Mouse (Mus musculus) skeletal muscle tissue, adult 2 months (tissue): ENCODE measurements around the gene H2al1a.
"Not testable (repeated sequence)": the region's sequence is repeated elsewhere in the genome, so short reads cannot be mapped to it uniquely, and the experiment has no call there.

Experiments
- DNase-seq: peaks from one replicate; pipeline ENCODE4 v3.0.0-alpha.2; 2012; ENCODE audit warnings: low read depth, low spot score

H2al1a gene

DNA sequence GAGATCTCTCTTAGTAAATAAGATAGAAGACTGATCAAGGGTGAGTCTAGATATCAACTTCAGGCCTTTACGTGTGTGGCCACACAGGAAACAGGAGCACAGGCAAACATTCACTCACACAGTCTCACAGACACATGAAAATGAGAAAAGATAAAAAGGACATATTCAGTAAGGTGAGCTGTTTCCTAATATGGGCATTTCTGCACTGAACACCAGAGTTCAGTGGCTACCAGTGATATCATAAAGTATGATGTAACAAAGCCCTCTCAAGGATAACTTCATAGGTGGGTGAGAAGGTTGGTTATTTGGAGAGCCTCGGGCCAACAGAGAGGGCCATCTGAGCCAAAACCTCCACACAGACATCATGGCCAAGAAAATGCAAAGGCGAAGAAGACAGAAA is at the start of gene H2al1a:
TSS of gene H2al1a (plus strand) at position 301 of the 400 bp plus-strand sequence.
- not testable (repeated sequence) for DNase-seq

- DNase-seq = no peak
Measured at GRCm38 (mm10) chrX:11250155-11250554, 48.9 kb upstream of the H2al1a start.

- DNase-seq = no peak
Measured at GRCm38 (mm10) chrX:11254062-11254461, 45.0 kb upstream of the H2al1a start.

- DNase-seq = no peak
Measured at GRCm38 (mm10) chrX:11254521-11255207, 44.4 kb upstream of the H2al1a start.

DNA sequence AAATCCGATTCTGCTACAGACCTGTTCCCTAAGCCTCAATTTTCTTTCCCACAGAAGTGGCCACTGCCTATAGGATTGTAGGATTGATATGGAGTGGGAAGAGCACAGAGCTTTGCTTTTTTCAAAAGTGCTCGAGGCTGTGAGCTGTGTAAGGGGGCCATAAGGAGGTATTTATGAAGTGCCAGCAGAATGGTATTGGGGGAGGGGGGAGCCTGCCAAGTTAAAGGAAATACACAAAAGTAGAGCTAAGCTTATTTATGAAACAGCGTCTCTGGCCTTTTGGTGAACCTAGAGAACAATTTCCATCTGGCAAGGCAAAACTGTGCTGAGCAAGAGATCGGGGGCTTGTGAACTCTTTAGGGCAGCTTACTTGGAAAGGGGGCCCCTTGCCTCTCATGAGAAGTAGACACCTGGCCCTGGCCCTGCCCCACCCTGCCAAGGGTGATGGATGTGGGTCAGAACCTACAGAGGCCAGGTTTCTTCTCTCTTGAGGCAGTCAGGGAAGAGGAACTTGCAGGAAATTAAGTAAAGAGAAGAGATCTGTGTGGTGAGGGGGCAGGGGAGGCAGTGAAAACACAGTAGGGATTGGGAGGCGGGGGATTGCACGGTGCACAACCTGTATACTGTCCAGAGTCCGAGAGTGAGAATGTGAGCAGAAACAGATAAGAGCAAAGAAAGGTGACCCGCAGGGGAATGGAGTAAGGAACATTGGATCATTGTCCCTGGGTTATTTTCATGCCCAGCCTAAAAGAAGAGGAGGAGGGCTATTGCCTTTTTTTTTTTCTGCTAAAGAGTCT is 43.3 kb upstream of the H2al1a start:
- no peak for DNase-seq

DNA sequence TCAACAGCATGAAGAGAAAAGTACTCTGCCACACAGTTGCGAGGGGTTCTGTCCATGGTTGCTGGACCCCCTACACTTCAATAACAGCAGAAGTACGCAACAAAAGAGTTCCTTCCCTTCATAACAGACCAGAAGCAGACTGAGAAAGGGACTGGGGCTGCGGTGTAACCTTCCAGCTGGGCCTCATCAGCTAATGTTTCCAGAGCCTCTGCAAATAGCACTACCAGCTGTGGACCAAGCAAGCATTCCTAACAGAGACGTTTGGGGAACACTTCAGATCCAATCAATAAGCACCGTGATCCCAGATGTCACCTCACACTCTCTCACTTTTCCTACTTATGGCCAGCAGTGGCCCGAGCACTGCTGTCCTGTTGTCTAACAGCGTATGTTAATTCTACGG is 34.1 kb upstream of the H2al1a start:
- DNase-seq = no peak

- DNase-seq = peak; percentile 38
Measured at GRCm38 (mm10) chrX:11267791-11268190, 31.3 kb upstream of the H2al1a start.

- no peak for DNase-seq
Measured at GRCm38 (mm10) chrX:11269074-11269473, 30.0 kb upstream of the H2al1a start.

GRCm38 (mm10) chrX:11273190-11273589 is 25.9 kb upstream of the H2al1a start:
- DNase-seq = no peak

DNA sequence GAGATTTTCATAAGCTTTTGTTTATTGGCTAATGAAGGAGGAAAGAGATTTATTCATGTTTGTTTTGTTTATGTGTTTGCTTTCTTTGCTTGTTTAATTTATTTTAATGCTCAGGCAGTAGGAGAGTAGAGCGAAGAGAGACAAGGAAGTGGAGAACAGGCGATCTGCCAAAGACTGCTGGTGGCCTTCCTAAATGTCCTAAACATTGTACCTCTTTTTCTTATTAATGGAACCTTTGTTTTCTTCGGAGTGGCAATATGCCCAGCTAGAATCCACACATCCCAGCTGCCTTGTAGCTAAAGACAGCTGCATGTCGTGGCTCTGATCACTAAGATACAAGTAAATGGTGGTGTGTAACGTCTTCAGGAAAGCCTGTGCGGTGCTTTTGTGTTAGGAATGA is 22.0 kb upstream of the H2al1a start:
- DNase-seq = no peak

DNA sequence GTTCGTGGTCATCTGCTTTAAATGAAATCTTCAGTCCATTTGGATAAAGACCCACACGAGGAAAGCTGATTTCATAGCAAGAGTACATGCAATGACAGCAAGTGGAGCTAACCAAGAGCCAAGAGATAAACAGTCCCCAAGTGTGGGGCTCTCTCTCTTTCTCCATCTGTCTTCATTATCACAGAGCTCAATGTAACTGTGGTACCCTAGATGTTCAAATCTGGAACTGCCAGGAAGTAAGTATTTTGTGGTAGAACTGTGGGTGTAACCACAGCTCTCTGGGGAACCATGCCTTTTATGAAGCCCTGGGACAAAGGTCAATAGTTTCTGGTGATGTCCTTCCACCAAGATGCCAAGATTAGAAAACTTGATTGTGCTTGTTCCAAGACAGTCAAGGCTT is 18.3 kb upstream of the H2al1a start:
- DNase-seq = no peak

DNA sequence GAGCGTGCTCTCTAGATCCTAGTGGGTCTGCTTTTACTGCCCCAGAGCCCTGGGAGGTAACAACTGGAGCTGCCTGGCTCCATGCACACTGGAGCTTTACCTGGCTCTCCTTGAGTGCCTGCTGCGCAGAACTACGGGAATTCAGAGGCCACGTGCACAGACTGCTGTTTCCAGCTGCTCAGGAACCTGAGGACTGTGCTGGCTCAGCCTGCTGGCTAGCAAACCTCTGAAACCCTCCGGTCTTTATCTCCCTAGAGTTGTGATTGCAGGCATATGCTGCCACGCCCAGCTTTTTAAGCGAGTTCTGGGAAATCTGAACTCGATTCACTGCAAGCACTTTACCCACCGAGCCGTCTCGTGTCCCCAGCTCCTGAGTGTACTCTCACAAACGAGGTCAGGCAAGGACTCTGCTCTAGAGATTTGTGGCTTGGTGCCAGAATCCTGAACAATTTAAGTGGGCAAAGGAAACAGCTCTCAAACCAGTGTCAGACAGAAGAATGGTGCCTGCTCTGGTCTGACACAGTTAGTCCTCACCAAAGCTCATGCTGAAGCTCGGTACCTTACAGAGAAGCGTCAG is 10.7 kb upstream of the H2al1a start:
- DNase-seq = no peak

GRCm38 (mm10) chrX:11289244-11289643 is 9.8 kb upstream of the H2al1a start:
- DNase-seq = no peak

- not testable (repeated sequence) for DNase-seq
Measured at GRCm38 (mm10) chrX:11302132-11302531, 3.1 kb downstream of the H2al1a start, which contains the start of gene H2al1b. Gene H2al1b, plus strand, starts transcription at chrX:11302432.

DNA sequence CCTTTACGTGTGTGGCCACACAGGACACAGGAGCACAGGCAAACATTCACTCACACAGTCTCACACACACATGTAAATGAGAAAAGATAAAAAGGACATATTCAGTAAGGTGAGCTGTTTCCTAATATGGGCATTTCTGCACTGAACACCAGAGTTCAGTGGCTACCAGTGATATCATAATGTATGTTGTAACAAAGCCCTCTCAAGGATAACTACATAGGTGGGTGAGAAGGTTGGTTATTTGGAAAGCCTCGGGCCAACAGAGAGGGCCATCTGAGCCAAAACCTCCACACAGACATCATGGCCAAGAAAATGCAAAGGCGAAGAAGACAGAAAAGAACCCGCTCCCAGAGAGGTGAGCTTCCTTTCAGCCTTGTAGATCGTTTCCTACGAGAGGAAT is 6.3 kb downstream of the H2al1a start, which contains the start of gene H2al1c:
TSS of gene H2al1c (plus strand) at position 301 of the 400 bp plus-strand sequence.
- DNase-seq = not testable (repeated sequence)

DNA sequence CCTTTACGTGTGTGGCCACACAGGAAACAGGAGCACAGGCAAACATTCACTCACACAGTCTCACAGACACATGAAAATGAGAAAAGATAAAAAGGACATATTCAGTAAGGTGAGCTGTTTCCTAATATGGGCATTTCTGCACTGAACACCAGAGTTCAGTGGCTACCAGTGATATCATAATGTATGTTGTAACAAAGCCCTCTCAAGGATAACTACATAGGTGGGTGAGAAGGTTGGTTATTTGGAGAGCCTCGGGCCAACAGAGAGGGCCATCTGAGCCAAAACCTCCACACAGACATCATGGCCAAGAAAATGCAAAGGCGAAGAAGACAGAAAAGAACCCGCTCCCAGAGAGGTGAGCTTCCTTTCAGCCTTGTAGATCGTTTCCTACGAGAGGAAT is 9.5 kb downstream of the H2al1a start, which contains the start of gene H2al1d:
TSS of gene H2al1d (plus strand) at position 301 of the 400 bp plus-strand sequence.
- DNase-seq = not testable (repeated sequence)

- DNase-seq = not testable (repeated sequence)
Measured at GRCm38 (mm10) chrX:11311634-11312033, 12.6 kb downstream of the H2al1a start, which contains the start of gene H2al1e. Gene H2al1e, plus strand, starts transcription at chrX:11311934.

- DNase-seq = not testable (repeated sequence)
Measured at GRCm38 (mm10) chrX:11314858-11315257, 15.8 kb downstream of the H2al1a start, which contains the start of gene H2al1f. Gene H2al1f, plus strand, starts transcription at chrX:11315158.

DNA sequence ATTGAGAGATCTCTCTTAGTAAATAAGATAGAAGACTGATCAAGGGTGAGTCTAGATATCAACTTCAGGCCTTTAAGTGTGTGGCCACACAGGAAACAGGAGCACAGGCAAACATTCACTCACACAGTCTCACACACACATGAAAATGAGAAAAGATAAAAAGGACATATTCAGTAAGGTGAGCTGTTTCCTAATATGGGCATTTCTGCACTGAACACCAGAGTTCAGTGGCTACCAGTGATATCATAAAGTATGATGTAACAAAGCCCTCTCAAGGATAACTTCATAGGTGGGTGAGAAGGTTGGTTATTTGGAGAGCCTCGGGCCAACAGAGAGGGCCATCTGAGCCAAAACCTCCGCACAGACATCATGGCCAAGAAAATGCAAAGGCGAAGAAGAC is 18.9 kb downstream of the H2al1a start, which contains the start of gene H2al1g:
TSS of gene H2al1g (plus strand) at position 301 of the 400 bp plus-strand sequence.
- not testable (repeated sequence) for DNase-seq

DNA sequence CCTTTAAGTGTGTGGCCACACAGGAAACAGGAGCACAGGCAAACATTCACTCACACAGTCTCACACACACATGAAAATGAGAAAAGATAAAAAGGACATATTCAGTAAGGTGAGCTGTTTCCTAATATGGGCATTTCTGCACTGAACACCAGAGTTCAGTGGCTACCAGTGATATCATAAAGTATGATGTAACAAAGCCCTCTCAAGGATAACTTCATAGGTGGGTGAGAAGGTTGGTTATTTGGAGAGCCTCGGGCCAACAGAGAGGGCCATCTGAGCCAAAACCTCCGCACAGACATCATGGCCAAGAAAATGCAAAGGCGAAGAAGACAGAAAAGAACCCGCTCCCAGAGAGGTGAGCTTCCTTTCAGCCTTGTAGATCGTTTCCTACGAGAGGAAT is 22.1 kb downstream of the H2al1a start, which contains the start of gene H2al1h:
TSS of gene H2al1h (plus strand) at position 301 of the 400 bp plus-strand sequence.
- not testable (repeated sequence) for DNase-seq

- not testable (repeated sequence) for DNase-seq
Measured at GRCm38 (mm10) chrX:11324359-11324758, 25.3 kb downstream of the H2al1a start, which contains the start of gene H2al1i. Gene H2al1i, plus strand, starts transcription at chrX:11324659.

GRCm38 (mm10) chrX:11327522-11327921 is 28.5 kb downstream of the H2al1a start, which contains the start of gene H2al1j:
Gene H2al1j, plus strand, starts transcription at chrX:11327822.
- not testable (repeated sequence) for DNase-seq
